Mouse (Mus musculus) hematopoietic stem cell, adult 5-6 weeks (primary cell): ENCODE results near the gene Rps6ka5. TPM values are rescaled to one million over a fixed set of nuclear protein-coding genes. Genes with fewer than 3 reads are reported as not detected.

Experiments used
- ATAC-seq, 2 experiments: fragments of 125-278 bp in 1 of 2; replicated peaks in 1 of 2; 2 replicates each; pipeline ENCODE4 v1.8.0; 2016 to 2017; ENCODE audit warnings: inconsistent platforms in 2 of 2, mild to moderate bottlenecking in 2 of 2, moderate number of reproducible peaks in 2 of 2, low read depth in 1 of 2, moderate TSS enrichment in 1 of 2; ENCODE audit not compliant: low FRiP score in 2 of 2, poor library complexity in 2 of 2, severe bottlenecking in 2 of 2, insufficient read depth in 1 of 2, low TSS enrichment in 1 of 2
- total RNA-seq: library from RNA; stranded (forward); fragments of 172-1452, 232-1000 nt; gene quantifications from 2 replicates; pipeline ENCODE4 v1.2.3, GENCODE M21; 2017

Rps6ka5 gene
- total RNA-seq, 1 experiment from 2014 or later, result 70.4 TPM

DNA sequence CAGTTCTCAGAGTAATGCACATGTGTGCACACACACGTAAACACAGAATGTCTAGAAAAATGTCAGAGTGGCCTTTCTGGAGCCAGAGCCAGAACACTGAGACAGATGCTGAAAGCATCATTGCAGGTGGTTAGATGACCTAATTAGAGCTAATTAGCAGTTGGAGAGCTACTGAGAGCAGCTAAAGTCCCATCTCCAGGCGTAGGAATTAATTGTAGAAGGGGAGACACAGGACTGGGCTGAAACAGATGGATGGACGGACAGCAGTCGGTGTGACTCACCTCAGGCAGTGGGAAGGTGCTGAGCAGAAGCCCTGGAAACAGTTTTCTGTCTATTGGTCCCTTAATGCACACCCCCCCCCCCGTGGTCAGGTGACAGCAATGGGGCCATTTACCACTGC lies 8.4 kb upstream of the Rps6ka5 start:
- no peak for ATAC-seq

DNA sequence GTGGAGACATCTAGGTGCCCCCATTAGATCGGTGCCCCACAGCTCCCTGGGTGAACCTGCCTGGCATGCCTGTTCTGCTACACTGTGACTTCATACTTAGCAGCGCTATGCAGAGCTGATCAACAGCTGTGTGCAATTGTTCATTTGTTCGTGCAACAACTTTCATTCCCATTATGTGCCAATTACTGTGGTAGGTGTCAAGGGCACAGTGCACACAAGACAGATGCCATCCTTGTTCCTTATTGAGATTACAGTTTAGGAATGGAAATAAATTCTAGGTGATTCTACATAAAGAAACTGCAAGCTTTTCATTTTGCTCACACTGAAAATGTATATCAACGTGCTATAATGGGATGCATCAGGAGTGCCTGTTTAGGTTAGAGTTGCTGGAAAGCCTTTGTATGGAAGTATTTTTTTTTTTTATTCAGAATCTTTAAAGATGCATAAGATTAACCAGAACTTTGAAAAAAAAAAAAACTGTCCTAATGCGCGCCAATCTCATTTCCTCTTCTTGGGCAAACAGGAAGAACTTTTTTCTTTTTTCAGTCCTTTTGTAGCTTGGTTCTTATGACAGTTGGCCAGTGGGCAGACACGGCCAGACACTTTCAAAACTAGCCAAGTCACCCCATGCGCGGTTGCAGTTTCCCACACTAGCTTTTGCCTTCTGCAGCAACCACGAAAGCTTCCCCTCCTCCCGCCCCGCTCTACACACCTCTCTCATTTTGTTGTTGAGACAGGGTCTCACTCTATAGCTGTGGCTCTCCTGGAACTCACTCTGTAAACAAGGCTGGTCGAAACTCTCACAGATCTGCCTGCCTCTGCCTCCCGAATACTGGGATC lies 2.1 kb upstream of the Rps6ka5 start:
- peak; percentile 47 to 51 for ATAC-seq

DNA sequence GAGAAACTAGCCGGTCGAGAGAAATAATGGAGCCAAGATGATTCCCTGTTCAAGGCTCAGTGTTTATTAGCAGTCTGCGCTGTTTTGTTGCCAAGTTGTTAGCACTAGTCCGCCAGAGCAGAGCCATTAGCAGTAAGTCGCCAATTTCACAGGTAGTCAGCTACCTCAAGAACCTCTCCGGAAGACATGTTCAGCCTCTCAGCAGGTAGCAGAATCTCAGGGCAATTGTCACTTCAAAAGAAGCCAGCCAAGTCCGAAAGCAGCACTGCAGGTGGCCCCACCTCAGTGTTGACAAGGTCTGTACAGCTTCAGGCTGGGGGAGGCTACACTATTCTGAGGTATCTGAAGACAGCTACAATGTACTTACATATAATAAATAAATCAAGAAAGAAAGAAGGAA lies 1.1 kb upstream of the Rps6ka5 start:
- ATAC-seq, result no peak

DNA sequence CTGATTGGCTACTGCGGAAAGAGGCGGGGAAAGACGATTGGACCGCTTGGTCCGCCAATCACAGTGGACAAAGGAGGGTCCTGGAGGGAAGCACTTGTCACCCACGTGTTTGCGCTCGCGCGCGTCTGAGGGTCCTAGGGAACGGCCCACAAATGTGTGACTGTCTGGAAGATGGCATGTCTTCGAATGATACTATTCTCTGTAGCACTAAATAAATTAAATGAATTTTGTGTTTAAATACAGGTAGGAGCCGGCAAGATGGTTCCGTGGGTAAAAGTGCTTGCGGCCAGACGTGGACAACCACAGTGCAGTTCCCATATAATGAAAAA lies 1.4 kb downstream of the Rps6ka5 start:
- ATAC-seq, result no peak

DNA sequence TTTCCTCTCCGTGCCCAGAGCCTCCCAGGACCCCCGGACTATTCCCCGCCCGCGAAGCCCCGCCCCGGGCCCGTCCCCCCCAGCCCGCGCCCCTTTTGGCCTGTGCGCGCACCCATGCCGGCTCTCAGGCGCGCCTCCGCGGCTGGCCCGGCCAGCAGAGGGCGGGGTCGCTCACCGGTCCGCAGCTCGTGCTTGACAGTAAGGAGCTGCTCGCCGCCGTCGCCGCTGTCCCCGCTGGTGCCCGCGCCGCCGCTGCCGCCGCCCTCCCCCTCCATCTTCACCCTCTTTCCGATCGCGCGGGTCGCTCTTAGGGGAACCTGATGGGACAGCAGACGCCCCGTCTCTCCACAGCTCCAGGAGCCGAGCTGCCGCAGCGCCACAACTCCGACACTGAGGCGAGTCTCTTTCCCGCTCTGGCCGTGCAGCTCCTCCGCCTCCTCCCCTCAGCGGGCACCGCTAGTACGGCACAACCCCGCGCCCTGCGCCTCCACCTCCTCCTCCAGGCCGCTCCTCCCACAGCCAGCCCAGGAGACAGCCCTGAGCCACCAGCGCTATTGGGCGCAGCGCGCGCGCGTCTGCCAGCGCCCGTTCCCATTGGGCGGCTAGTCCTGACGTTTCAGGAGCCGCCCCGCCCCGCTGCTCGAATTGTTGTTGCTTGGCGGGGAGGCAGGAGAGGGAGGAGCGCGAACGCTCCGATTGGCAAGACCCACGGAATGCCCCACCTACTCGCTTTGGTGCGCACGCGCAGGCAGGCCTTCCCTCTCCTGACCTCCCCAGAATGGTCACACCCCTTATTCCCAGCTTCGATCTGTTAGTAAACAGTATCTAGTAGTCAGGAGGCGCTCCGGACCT lies 2.0 kb downstream of the Rps6ka5 start:
- peak; percentile 90 to 92 for ATAC-seq

DNA sequence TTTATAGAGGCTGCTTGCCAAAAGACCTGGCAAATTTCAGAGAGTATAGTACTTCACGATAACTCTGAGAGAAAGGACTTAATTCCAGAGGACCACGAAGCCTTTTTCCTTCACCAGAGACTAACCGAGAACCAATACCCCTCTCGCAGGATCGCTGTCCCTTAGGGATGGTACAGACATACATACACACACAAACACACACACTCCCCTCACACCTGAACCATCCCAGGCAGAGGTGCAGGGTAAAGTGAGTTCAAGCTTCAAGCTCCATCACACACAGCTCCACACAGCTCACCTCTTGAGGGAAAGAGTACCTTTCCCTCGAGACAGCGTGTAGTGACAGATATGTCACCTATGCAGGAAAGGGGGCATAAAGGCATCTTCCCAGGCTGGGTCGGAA lies 2.6 kb downstream of the Rps6ka5 start:
- ATAC-seq, result no peak

DNA sequence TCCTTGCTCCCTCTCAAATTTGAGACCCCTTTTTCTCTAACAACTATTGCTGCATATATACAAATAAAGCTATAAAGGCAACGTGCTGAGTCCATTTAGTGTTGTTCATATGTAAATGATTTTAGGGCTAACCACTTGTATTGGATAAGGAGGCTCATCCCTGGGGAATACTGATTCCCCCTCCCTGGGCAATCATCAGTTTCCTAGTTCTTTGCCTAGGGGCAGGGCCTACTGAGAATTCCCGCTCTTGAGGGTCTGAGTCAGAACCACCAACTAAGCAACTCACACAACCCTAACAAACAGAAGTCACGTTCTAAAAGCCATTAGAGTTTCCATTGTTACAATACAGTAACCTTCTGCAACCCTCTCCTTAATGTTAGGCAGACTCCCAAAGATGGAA lies 6.0 kb downstream of the Rps6ka5 start:
- no peak for ATAC-seq

DNA sequence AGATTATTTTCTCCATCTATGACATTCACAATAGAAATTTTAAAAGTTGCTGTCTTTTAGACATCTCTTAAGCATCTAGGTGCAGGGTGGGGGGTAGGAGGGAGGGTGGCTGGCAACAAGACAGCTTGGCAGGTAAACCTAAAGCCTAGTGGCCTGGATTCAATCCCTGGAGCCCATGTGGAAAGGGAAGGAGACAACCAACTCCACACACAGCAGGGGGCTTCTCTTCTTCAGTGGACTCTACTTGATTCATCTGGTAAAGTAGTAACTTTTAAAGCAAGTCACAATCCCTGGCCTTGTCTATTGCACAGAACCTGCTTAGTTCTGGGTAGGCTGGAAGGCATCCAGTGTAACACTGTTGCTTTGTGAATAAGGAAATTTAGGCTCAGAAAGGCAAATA lies 9.3 kb downstream of the Rps6ka5 start:
- ATAC-seq, result no peak; a peak in 1 of 4 replicates

DNA sequence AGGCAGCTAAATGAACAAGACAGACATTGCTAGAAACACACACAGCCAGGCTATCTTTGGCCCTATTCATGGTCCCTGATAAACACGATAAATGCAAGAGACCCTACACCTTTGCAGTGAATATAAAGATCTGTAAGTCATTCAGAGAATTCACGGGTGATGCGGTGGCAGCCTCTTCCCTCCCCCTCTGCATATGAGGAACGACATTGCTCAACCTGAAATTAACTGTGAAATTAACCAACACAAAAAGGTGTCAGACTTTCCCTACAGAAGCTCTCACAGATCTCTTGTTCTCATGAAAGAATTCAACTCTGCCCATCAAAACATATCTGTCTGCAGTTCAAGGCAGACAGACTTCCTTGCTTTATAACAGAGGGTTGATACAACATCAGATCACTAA lies 9.8 kb downstream of the Rps6ka5 start:
- ATAC-seq, result peak in 1 of 2 experiments; percentile 32; a peak in 1 of 4 replicates

DNA sequence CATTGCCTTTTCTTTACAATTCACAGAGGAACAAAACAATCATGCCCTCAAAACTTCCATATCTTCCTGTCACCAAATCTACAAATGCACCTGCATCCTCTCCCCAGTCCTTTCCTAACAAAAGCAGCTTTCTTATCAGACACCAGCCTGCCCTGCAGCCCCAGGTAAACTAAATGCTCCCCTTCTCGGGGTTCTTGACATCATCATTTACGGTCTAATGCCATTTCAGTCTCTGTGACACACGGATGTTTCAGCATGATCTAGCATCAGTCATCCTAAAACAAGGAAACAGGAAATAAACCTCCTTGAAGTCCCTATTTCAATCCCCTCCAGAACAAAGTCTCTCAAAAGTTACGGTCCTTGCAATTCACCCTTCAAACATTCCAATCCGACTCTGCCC lies 15.0 kb downstream of the Rps6ka5 start:
- peak; percentile 14 to 44; a peak in 2 of 4 replicates for ATAC-seq

DNA sequence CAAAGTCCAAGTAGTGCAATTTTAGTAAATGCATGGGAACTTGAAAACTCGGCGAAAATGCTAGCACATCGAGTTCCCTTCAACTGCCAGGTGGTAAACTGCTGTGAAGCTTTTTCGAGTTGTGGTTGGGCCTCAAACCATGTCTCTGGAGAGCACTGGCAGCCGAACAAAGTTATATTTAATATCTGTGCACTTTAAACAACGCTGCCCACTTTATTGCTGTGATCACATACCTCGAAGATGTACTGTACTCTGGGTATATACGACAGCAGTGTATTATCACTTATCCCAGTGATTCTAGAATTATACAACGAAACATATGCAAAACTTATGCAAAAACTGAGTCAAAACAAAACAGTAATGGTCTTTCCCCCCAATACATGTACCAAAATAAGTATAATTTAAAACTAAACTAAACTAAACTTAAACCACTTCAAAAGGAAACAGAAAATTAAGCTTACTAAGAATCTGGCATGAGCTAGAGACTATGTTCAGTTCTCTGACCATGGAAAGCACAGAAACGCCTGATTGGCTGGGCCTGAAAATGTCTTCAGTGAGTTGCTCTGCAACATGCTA lies 15.6 kb downstream of the Rps6ka5 start:
- peak; percentile 18 to 33; a peak in 2 of 4 replicates for ATAC-seq

DNA sequence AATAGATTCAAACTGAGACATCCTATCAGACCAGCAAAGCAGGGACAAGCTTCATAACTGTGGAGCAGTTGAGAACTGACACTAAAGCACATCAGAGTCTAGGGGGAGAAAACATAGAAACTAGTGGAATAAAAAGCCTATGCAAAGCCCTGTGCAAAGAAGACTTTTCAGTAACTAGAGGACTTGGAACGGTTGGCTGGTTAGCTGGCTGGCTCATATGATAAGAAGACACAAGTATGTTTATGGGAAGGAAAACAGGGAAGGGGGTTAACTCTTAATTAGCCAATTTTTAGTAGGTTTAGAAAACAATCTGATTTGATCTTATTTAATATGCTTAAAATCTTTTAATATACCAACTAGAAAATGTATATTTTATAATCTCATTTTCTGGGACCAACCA lies 16.4 kb downstream of the Rps6ka5 start:
- peak in 1 of 2 experiments; percentile 22; a peak in 1 of 4 replicates for ATAC-seq

DNA sequence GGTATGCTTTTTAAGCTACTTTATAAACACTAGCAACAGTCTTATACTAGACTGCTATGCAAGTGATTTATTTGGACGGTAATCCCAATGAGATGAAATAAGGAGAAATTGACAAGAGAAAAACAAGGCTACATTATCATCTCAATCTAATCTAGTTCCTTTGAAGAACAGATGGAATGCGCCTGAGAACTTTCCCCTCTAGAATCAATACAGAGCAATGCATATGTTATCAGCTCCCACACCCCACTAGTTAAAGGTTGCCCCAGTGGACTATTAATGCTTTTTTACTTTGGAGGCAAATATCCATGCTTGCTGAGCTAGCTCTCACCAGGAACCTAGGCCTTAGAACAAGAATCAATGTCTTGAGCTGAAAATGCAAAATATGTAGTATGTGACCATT lies 19.5 kb downstream of the Rps6ka5 start:
- ATAC-seq, result no peak

DNA sequence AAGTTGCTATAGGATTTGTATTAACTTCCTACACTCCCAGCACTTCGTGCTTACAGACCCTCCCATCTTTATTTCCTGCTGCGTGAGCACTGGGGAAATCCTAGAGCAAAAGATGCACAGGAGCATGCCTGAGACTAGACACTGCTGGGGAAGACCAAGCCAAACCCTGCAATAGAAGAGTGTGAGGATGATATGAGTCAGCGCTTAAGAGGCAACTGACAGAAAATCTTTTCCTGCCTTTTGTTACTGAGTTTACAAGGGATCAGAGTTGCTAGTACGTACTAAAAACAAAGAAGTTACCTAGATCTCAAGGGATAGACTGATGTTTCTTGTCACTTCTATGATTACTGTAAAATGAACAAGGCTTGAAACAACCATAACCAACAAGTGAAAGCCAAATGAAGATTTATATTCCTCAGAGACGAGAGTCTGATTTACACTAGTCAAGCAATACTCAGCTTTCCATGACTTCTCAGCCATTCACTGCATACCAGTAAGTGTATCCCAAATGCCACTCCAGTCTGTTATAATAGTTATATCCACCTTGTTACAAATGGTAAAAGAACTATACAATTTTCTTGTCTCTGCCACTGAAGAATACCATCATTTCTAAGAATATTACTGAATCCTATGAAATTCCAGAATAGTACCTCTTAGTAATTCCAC lies 21.6 kb downstream of the Rps6ka5 start:
- ATAC-seq, result no peak

DNA sequence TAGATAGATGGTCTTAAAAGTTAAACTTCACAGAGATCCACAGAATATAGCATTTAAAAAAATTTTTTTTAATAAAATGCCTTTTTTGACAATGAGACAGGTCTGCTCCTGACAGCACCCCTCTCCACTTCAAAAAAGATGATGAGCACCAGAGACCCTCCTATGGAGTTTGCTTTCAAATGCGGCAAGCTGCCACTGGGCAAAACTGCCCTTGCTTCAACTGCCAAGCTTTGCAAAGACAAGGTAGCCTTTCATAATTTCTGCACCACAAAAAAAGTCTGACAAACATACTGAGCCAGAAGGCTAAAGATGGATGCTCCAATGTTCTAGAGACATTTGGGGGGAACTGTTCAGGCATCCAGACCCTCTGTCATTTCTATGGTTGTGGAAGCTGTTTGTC lies 28.8 kb downstream of the Rps6ka5 start:
- no peak for ATAC-seq

DNA sequence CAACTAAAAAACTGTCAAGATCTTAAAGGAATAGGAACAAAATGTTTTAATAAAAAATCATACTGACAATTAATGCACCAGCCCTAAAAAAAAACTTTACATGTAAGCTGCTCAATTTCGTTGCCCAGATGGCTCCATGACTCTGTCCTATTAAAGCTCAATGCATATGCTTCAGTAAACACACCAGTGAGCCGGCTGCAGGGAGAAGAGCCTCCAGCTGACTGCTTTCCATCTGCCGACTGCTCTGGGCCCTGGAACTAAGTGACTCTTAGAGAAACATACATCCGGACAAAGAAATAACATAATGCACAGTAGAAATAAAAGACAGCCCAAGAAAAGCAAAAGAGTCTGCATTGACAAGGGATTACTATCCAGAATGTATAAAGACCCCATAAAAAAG lies 30.2 kb downstream of the Rps6ka5 start:
- no peak for ATAC-seq

DNA sequence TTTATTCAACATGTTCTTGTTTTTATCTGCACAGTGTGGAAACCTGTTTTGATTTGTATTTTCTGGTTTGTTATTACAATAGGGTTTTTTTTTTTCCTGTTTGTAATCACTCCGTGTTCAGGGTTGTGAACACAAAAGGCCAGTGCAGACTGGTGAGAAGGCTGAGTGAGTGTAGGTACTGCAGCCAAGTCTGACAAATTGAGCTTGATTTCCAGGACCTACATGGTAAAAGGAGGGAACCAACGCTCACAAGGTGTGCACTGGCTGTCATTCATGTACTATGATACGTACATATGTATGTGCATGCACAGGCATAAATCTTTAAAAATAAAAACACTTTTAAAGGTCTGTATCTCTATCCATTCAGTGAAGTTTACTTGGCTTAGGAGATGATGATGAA lies 31.5 kb downstream of the Rps6ka5 start:
- no peak for ATAC-seq

DNA sequence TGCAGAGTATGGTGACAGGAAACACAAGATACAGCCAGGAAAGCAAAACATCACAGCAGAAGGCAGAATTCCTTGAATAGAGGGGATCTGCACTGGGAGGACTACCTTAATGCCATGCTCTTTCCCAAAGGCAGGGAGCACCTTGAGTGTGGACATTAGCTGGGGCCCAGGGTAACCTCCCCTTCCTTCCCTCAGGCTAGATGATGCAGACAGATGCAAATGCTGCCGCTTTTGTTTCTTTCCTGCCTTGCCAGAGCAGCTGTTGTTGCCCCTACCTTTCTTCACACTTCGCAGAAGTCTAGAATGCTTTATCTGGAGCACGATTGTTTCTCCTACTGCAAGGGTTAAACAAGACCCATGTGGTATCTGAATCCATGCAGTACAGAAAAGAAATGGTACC lies 34.6 kb downstream of the Rps6ka5 start:
- ATAC-seq, result no peak
